Mouse (Mus musculus) lung, postnatal 25 days (tissue): ENCODE results near the gene Rnf39.

Experiments used
- DNase-seq: peaks from one replicate; pipeline ENCODE4 v3.0.0; 2022; ENCODE audit warnings: low spot score

Gene Rnf39

GRCm38 (mm10) chr17:36942391-36942790, 327 bp upstream of the Rnf39 start:
- DNase-seq, result peak; percentile 82

GRCm38 (mm10) chr17:36943691-36944090, 973 bp downstream of the Rnf39 start:
- no peak for DNase-seq

GRCm38 (mm10) chr17:36944121-36944775, 1.5 kb downstream of the Rnf39 start:
- DNase-seq, result no peak

DNA sequence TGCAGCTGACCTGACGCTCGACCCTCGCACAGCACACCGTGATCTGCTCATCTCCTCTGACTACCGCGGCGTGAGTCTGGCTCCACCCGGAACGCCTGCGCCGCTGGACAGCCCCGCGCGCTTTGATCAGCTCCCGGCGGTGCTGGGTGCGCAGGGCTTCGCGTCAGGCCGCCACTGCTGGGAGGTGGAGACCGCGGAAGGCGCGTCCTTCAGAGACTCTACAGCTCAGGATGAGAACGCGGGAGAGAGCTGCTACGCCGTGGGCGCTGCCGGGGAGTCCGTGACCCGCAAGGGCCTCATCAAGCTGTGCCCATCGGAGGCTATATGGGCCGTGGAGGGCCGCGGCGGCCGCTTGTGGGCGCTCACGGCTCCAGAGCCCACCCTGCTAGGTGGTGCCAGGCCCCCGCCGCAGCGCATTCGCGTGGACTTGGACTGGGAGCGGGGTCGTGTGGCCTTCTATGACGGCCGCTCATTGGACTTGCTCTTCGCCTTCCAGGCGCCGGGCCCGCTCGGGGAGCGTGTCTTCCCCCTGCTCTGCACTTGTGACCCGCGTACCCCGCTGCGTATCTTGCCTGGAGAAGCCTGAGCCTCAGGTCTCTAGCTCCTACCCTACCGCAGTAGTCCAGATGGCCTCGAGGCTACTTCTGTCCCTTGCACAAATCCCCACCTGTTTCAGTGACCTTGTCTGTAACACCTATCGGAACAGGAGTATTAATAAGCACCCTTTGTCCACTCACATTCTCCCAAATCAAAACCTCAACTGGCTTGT, 4.5 kb downstream of the Rnf39 start:
- no peak for DNase-seq

GRCm38 (mm10) chr17:36948286-36948685, 5.6 kb downstream of the Rnf39 start:
- no peak for DNase-seq

DNA sequence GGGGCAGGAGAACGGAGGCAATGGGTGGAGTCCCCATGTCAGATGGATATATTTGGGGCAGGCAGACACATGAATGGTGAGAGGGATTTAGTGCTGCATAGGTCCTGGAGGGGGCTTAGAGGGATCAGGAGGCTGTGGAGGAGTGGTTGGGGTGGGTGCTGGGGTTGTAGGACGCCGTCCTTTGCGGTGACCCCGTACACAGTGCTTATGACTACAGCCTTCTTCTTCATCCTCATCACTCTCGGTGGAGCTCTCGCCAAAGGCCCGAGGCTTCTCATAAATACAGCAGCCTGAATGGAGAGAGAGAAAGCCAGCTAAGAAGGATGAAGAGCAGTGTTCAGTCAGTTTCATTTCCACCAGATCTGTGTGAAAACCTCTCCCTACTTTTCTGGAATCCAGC, 6.5 kb downstream of the Rnf39 start:
- DNase-seq, result no peak

DNA sequence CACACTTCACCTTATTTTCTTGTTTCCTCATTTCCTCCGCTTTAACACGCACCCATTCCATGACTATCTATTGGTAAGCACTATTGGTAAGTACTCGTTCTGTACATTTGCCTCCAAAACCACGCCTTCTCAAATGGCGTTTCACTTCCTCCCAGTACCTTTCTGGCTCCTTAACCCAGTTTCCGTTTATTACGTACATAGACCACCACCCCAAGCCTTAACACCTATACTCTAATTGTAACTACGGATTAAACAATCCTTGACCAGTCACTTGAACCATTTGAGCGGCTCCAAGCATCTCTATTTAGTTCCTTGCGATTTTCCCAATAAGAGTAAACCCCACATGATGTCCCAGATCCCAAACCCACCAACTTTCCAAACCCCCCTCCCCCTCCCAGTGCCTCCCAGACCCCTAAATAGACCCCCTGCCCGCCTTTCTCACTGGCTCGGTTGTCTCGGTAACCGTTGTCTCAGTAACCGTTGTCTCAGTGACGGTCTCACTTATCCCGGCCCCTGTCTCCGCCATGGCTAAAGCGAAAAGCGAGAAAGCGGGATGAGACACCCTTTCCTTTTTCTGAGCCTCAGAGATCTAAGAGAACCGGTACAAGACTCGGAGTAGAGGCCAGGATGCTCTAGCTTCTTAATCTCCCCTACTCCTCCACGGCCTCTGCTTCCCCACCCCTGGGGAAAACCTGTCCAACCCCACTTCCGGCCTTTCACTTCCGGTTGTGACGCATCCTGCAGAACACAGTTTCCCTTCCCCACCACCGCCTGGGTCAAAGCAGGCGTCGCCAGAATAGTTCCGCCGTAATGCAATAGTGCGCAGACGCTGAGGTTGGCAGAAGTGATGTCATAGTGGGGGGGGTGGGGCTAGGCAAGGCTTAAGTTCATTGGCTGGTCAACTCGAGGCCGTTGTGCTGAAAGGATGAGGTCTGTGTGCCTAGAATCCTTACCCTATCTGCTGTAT, 8.5 kb downstream of the Rnf39 start, which contains the start of gene Ppp1r11:
Gene Ppp1r11, minus strand, starts transcription at position 761 of the 967 bp plus-strand sequence.
- DNase-seq, result peak; percentile 97

DNA sequence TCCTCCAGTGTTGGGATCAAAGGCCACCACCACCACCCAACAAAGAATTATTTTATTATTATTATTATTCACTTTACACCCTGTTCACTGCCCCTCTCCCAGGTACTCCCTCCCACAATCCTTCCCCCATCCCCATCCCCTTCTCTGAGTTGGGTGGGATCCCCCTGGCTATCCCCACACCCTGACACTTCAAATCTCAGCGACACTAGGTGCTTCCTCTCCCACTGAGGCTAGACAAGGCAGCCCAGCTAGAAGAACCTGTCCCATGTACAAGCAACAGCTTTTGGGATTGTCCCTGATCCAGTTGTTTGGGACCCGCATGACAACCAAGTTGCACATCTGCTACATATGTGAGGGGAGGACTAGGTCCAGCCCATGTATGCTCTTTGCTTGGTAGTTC, 9.9 kb downstream of the Rnf39 start:
- no peak for DNase-seq

- DNase-seq, result no peak
These were observed 10.3 kb downstream of the Rnf39 start for GRCm38 (mm10) chr17:36953062-36953461.

- DNase-seq, result peak; percentile 95
These were observed 15.5 kb downstream of the Rnf39 start, which contains the start of the genes Znrd1 and Znrd1as for GRCm38 (mm10) chr17:36957999-36958743. TSS of gene Znrd1 (minus strand) at chr17:36958559. TSS of gene Znrd1as (plus strand) at chr17:36958592.

GRCm38 (mm10) chr17:36958884-36959283, 16.2 kb downstream of the Rnf39 start:
- DNase-seq, result no peak

- no peak for DNase-seq
These were observed 18.4 kb downstream of the Rnf39 start for GRCm38 (mm10) chr17:36961125-36961524.

DNA sequence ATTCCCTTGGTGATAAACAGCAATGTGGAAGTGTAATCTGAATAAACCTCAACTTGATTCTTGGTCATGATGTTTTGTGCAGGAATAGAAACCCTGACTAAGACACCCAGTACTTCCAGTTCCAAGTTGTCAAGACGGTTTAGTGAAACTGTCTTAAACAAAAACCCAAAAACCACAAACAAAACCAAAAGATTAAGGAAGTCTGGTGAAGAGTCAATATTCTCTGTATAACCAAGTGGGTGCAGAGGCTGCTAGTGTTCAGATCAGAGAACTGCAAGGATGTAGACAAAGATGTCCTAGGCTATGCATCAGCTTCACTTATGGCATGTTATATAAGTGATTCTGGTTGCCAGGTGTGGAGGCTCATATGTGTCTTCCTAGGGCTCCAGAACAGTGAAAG, 24.2 kb downstream of the Rnf39 start:
- DNase-seq, result no peak

DNA sequence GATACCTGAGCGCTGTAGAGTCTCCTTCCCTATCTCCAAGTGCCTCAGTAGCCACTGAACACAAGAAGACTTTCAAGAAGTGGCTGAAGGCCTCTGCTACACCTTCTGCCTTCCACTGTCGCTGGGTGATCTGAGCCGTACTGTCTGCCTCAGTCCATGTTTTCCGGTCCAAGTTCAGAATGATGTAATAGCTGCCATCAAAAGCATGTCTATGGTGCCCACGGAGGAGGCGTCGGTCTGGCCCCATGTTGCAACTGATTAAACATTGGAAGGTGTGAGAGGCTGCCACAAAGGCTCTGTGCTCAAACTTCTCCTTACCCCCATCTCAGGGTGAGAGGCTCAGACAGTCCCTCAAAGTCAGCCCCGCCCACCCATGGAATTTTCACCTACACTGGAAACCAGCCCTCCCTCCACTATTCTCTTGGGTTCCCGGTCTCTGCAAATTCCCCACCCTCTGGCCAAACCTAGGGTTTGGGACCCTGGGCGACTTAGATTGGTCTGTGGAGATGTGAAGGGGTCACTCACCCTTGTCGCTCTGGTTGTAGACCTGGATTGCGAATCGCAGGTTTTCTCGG, 27.7 kb downstream of the Rnf39 start:
- DNase-seq, result no peak

- no peak for DNase-seq
These were observed 28.6 kb downstream of the Rnf39 start for GRCm38 (mm10) chr17:36971172-36971850.

DNA sequence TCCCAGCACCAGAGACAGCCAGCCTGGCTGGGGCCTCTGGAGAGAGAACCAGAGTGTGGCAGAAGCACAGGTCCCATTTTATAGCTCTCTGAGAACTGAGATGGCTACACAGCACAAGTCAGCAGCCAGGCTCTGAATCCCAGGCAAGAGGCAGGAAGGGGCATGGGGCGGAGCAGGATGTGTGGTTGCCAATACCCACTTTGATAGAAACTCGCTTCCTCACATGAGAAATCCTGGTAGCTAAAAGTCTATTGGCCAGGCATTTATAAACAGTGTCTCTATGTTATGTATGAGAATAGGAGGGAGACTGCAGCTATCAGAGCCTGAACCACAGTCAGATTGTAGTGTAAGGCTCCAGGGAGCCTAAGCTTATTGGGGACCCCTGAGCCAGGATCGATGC, 30.1 kb downstream of the Rnf39 start:
- no peak for DNase-seq

- no peak for DNase-seq
These were observed 30.6 kb downstream of the Rnf39 start for GRCm38 (mm10) chr17:36973271-36973787.

GRCm38 (mm10) chr17:36981221-36981813, 38.6 kb downstream of the Rnf39 start, which contains the start of gene 2410137M14Rik:
TSS of gene 2410137M14Rik (minus strand) at chr17:36981237.
- DNase-seq, result no peak

DNA sequence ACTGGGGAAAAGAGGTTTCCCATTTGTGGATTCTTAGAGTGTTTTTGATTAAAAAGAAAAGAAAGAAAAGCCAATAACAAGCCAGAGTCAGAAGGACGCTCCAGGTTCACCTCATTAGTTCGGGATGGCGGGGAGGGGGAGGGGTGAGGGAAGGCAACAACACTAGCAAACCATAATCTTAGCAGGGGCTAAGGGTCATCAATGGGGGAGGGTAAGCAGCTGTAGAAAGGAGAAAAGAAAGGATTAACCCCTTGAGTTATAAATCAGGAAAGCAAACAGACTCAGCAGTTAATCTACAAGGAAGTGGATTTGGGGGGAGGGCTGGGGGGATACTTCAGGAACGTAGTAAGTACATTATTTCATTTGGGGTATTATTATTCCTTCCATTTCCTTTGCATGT, 39.1 kb downstream of the Rnf39 start:
- DNase-seq, result no peak
